Mouse (Mus musculus) kidney, adult 9 months (tissue): Measurements from ENCODE around the gene Atpaf2.
"Not testable (repeated sequence)": the region's sequence is repeated elsewhere in the genome, so short reads cannot be mapped to it uniquely, and the experiment has no call there.

Experiments used
- DNase-seq: peaks from one replicate; pipeline ENCODE4 v3.0.0; 2022

Gene Atpaf2

DNA sequence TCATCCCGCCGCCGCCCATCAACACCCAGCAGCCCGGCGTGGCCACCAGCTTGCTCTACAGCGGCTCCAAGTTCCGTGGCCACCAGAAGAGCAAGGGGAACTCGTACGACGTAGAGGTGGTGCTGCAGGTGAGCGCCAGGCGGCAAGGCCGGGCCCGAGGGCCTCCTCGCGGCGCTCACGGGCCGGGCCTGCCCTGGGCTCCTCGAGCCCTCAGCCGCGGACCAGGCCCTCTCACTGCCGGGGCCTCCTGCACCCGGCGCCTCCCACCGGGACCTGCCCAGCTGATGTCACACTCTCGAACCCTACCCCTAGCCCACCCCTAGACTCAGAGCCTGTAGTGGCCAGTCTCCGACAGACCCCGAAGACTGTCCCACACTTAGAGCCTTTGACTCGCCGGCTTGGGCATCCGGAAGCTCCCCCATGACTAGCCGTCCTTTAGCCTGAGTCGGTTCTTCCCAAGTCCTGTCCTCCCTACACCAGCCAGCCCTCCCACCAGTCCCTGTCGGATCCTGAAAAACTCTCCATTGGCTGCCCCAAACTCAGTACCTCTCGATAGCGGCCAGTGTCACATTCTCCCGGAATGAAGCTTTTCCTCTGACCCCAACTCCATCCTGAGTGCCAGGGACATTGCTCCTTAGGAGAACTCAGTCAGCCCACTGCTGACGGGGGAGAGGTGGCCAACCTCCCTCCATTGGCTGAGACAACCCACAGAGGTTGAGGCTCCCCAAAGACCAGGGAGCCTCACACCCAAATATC, at the start of gene Atpaf2:
Gene Atpaf2, minus strand, starts transcription at position 741 of the 756 bp plus-strand sequence.
- peak; percentile 24 for DNase-seq

DNA sequence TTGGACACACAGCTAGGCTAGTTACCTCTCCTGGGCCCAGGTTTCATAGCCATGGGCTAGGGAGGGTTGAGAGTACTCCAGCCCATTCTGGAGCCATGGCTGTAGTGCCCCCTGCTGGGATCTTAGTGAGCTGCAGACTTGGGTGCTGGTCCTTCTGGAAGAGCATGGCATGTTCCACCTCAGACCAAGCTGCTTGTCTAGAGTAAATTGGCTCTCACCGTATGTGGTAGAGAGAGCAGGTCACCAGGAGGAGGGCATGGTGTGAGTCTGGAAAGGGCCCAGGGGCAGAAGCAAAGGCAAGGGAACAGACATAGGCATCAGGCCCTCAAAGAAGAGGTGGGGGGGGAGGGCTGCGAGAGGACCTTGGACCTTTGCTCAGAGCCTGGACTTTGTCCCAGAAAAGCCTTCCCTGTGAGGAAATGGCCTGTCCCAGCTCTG, 47.7 kb upstream of the Atpaf2 start:
- peak; percentile 92 for DNase-seq

DNA sequence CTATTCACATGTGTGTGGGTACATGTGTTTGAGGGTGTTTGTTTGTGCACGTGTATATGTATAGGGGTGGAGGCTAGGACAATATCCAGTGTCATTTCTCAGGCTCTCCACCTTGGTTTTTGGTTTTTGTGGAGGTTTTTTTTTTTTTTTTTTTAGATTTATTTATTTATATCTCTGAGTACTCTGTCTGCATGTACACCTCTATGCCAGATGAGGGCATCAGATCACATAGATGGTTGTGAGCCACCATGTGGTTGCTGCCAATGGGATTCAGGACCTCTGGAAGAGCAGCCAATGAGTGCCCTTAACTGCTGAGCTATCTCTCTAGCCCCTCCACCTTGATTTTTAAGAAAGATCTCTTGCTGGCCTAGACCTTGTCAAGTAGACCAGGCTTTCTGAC, 39.7 kb upstream of the Atpaf2 start:
- peak; percentile 35 for DNase-seq

DNA sequence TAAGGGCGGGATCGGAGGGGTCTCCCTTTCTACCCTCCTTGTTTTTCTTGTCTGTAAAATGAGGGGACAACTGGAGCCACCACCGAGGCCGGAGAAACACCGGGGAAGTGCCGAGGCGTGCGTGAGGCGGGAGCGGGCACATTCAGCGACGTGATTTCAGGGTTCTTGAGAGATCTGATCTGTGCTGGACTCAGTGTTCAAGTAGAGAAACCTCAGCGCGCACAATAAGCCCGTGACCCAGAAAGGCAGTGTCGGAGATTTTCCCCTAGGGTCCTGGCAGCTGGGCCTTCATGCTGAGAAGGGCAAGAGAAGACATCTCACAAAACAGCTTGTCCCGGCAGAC, 36.5 kb upstream of the Atpaf2 start:
- DNase-seq, result no peak

DNA sequence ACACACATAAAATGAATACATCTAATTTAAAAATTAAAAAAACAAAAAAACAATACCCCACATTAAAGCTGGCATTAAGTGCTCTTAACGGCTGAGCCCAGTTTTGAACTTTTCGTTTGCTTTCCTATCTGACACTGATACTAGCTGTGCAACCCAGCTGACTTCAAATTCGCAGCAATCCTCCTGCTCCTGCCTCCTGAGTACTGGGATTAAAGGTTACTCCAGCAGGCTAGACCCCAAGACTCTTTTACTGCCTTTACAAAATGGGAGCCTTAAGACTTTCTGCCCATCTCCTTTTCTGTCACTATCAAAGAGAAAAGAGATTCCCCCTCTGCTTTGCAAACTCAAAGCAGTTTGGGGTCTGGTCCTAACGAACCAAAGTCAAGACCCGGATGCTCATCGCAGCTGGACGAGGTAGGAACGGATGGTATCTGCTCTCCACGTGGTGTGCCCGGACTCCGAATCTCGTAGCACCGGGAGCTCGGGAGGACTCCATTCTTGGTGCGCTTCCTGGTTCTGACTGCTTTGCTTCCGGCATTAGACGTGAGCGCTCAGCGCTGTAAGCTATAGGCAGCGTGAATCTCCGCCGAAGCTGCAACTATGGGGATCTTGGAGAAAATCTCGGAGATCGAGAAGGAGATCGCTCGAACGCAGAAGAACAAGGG, 36.0 kb upstream of the Atpaf2 start, which contains the start of gene Drg2:
Gene Drg2, plus strand, starts transcription at position 512 of the 665 bp plus-strand sequence.
- DNase-seq, result peak; percentile 89

DNA sequence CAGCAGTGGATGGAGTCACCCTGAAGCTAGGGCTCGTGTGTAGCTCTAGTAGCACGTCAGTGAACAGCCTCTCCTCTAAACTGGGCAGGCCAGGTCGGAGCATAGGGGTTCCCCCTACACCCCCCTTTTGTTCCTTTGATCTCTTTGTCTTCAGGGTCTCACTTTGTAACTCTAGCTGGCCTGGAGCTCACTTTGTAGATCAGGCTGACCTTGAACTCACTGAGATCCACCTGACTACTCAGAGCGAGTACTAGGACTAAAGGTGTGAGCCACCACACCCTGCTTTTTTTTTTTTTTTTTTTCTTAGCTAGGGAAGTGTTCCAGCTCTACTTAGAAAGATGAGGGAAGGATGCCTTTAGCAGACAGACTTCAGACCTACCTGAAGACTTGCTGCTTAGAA, 25.8 kb upstream of the Atpaf2 start:
- DNase-seq, result no peak

DNA sequence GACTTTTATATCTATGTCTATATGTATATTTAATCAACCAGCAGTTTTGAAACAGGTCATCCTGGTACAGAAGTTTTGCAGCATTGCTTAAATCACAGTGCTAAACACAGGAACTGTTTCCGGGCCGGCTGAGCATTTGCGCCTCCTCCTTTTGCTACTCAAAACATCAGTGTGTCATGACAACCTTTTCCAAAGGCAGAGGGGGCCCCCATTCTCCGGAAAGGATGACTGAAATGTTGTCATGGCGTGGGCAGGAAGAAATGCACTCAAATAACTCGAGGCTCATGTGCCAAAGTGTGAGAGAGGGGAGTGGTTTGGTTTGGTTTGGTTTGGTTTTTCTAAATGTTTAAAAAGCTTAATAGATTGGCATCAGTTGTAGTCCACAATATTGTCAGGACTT, 24.6 kb upstream of the Atpaf2 start:
- no peak for DNase-seq

DNA sequence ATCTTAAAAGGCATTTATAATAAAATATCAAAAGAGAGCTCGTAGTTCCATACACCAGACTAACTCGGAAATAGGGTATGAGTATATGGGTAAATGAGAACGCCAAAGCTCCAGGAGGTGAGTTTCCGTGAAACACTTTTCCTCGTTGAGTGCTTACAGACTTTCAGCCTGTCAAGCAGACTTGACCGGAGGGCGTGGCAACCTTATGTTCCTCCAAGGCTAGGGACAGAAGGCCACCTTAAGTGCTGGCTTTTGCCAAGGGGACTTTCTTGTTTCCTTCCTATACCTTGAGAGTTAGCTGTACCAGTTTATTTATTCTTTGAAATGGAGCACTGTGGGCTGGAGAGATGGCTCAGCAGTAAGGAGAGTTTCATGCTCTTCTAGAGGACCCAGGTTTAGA, 21.9 kb upstream of the Atpaf2 start:
- peak; percentile 8 for DNase-seq

DNA sequence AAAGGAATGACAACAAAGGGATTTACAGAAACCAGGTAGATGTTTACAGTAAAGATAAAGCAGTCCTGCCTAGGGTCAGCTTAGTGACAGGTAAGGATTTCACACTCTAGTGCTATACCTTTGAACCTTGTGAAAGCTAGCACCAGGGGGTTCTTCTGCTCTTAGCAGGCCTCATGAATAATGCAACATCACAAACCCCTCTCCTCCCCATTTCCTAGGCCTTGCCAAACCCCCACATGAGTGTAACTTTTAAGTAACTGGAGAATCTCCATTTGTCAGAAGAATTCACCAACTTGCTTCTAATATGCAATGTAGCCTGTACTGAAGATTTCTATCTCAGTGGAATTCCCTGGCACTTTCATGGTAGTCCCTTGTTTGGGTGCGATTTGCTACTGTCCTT, 21.4 kb upstream of the Atpaf2 start:
- not testable (repeated sequence) for DNase-seq

DNA sequence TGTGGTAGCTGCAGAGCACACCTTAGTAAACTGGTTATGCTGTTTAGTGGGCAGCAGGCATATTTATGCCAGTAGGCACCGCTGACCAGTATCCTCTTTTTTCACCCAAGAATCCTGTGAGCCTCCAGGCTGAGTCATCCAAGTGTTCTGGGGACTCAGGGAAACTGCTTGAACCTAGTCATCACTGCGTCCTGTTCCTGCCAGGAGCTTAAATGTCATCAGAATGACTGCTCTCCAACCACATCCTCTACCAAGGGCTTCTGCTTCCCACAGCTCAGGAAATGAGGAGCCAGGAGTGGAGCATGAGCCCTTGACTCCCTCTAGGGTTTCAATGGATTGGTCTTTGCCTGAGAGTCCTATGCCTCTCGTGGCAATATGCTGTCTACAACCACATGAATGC, 18.4 kb upstream of the Atpaf2 start:
- DNase-seq, result no peak

DNA sequence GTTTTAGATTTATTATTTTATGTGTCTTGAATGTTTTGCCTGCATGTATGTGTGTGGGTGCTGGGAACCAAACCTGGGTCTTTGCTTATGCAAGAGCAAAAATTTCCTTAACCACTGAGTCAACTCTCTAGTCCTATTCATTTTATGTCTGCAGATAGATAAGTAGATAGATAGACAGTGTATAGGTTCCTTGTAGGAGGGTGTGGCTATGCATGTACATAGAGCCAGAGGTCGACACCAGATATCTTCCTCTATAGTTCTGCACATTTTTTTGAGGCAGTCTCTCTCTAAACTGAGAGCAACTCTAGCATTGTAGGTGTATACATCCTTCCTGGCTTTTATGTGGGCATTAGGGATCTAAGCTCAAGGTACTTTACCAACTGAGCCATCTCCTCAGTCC, 16.9 kb upstream of the Atpaf2 start:
- DNase-seq, result no peak

DNA sequence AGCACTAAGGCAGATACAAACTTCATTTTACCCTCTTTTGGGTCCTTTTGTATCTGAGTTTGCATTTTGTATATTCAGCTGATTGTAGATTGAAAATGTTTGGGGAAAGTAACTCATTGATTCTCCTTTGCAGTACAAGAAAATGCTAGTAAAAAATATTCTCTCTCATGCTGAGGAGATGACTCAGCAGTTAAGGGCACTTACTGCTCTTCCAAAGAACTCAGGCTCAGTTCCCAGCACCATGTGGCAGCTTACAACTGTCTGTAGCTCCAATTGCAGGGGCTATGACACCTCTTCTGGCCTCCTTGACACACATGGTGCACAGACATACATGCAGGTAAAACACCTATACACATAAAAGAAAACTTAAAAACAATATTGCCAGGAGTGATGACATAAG, 15.2 kb upstream of the Atpaf2 start:
- no peak for DNase-seq

DNA sequence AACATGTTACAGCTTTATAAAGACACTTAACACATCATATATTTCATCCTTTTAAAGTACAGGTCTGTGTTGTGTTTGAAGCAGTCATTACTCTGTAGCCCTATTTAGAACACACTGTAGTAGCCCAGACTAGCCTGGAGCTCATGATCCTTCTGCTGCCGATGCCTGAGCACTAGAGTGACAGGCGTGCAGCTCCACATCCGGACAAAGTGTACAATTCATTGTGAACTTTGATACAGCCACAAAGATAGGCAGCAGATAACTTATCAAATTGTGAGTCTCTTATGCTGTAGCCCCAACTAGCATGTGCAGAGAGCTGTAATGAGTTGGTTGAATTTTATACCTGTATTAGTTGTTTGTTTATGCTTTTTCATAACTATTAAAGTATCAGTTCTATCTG, 9.4 kb upstream of the Atpaf2 start:
- no peak for DNase-seq

DNA sequence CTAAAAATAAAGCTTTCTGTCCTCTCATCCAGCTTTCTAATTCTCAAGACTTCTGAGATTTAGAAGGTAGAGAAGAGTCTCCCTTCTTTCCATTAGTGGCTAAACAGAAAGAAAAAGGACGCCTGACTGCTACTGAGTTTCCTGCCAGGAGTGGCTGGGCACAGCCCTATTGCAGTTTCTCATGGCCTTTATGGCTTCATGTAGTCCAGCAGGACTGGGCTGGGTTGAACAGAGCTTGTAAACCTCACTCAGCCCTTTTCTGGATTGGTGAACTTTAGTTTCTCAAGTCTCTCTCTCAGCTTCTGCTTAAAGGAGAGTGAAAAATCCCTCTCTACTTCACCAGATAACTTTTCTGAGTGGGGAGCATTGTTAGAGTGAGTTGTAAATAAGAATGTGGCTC, 8.2 kb upstream of the Atpaf2 start:
- no peak for DNase-seq

DNA sequence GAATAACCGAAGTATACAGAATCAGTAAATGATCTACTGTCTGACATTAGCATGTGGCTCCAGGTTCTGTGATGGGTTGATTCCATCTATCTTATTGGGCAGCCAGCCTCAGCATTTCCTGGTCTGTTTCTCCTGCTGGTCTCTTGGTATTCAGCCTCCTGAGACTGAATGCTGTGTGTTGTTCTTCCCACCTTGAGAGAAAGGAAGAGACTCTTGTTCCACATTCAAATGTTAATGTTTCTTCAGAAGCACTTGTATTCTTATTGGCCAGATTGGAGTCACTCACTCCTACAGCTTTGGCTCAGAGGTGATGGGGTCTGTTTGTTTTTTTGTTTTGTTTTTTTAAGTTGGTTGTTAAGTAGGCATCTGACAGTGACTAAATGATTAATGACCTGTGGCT, 4.7 kb upstream of the Atpaf2 start:
- no peak for DNase-seq

DNA sequence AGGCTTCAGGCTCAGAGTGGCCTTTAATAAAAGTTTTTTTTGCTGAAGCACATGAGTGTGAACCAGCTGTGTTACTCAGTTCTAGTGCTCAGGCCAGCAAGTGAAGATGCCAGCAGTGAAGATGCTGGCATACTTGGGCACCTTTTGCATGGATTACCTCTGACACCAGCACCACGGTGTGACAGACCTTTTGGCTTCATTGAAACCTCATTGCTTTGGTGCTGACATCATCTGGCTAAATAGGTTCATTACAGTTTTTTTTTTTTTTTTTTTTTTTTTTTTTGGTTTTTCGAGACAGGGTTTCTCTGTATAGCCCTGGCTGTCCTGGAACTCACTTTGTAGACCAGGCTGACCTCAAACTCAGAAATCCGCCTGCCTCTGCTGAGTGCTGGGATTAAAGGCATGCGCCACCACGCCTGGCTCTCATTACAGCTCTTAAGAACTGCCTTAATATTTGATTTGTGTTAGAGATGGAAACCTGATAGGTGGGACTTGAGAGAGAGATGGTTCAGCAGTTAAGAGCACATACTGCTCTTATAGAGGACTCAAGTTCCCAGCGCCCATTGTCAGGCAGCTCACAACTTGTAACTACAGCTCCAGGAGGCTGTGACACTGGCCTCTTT, 3.9 kb upstream of the Atpaf2 start:
- peak; percentile 17 for DNase-seq

DNA sequence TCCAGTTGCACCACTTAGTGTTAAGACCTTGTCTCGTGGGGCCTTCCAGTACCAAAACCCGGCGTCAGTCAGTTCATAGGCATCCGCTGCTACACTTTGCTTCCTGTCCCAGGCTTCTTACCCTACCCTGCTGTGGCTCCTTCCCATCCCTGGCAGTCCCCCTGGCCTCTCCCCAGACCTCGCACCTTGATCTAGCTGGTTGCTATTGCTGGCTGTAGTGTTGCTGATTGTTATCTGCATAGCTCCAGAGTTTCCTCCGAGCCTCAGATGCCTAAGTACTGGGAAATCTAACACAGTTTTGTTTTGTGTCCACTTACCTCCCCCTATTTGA, 181 bp upstream of the Atpaf2 start:
- peak; percentile 22 for DNase-seq

DNA sequence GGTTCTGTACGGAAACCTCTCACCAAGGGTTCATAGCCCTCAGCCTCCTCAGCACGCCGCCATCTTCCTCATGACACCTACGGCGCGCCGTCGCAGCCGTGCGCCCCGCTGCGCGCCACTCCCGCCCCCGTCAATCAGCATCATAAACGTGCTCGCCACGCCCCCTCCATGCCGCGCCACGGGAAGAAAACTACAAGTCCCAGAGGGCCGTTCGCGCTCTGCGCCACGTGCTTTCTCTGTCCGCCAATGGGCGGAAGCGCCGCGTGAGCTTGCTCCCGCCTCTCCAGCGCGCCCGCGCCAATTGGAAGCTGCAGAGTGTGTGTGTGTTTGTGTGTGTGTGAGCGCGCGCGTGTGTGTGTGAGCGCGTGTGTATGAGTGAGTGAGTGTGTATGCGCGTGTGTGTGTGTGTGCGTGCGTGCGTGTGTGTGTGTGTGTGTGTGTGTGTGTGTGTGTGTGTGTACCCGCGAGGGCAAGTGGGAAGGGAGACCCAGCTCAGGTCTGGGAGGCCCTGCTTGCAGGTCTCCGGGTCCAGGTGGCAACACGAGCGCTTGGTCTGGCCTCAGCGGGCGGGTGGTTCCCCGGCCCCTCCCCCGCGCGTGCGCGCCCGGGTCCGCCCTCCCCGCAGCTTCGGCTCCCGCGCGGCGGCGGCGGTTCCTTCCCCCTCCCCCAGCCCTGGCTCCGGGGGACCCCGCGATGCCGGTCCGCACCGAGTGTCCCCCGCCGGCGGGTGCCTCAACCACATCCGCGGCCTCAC, 1.1 kb downstream of the Atpaf2 start, which contains the start of gene Gid4:
Gene Gid4, plus strand, starts transcription at position 183 of the 754 bp plus-strand sequence.
- peak; percentile 99 for DNase-seq

DNA sequence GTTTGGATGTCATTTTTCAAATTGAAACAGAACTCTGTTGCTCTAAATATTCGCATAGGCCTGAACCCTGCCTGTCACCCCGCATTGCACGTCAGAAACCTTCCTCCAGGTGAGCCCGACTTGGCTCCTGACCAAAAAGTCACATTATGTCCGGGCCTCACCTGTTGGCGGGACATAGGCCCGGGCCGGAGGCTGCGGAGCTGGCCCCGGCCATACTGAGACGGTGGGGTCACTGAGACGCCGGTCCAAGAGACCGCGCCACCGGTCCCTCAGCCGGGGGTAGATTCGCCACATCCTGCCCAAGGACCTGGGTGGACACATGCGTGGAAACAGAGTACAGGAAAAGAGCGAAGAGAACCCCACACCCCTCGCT, 1.7 kb downstream of the Atpaf2 start:
- no peak for DNase-seq

DNA sequence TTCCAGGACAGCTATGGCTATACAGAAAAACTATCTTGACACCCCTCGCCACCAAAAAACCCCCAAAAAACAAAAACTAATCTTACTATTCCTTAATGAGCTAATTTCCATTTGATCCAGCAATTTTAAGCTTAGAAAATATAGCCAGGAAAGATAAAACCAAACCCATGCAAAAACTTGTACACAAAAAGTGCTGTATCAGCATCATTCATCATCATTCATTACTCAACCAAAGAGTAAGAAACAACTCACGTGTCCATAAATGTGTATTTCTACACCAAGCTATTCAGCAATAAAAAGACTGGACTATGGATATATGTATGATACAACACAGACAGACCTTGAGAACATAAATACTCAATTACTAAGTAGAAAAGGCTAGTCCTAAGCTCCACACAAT, 5.3 kb downstream of the Atpaf2 start:
- no peak for DNase-seq

DNA sequence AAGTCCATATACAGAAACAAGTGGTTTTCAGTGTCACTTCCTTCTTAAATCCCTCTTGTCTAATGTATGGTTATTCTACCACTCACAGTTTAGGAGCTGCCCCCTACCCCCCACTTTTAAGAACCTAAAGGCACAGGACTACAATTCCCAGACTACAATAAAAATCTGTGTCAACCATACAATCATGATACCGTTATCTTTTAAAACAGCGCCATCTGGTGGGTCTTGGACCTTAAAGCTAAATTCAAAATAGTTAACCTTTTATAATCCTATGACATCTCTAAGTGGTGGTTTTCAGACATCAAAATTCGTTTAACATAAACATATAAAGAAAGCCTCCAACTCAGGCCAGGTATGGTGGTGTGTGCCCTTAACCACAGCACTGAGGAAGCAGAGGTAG, 6.1 kb downstream of the Atpaf2 start:
- peak; percentile 84 for DNase-seq

DNA sequence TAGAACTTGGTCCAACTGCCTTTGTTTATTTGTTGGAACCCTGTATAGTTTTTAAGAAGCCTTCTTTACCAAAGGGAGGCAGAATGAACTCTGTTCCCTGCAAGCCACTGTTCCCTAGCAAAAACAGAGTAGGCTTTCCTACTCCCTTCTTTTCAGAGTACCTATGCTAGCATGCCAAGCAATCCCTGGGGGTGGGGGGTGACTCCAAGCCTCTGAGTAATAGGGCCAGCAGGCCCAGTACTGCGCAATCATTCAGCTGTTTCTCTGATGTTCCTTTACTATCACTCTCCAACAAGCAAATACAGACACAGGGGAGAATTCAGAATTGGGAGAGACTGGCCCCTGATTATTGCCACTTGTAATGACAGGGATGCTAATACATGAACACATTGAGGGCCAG, 11.7 kb downstream of the Atpaf2 start:
- no peak for DNase-seq

DNA sequence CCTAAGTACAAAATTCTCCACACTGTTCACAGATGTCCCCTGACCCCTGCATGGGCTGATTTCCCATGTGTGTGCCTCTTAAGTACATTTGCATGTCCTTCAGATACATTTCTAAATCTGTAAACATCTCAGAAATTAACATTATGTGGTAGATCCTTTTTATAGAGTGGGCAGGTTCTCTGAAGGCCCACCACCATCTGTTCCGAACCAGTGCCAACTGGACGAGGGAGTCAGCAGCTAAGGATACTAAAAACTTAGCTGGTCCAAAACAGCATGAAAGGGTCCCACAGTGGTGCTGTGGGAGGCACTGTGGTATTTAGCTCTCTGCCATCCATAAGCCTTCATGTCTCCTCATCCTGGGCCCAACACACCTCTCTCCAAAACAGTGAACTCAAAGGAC, 21.1 kb downstream of the Atpaf2 start:
- no peak for DNase-seq

DNA sequence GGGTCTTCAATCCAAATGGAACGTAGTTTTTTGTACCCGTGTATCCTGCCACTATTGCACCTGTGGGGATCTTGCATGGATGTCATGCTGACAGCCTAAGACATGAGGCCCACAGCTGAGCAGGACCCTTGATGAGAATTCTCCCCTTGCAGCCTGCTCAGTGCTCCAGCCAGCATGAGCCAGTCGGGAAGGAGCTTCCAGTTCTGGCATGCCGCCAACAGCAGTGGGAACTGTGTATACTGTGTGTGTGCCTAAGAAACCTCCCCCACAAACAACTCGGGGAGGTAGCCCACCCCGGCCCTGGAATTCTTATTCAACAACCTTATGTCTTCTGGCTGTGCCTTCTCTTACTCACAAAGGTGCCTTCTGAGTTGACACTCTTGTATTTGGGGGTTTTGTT, 21.7 kb downstream of the Atpaf2 start:
- no peak for DNase-seq
